Mouse (Mus musculus): ENCODE data around the gene Rps18. TPM values are rescaled to one million over a fixed set of nuclear protein-coding genes. Genes with fewer than 3 reads are reported as not detected.
A peak's percentile ranks its signal among the peaks of the same experiment; 100 is the strongest.
"Not testable (repeated sequence)": the region's sequence is repeated elsewhere in the genome, so short reads cannot be mapped to it uniquely, and the experiment has no call there.

The Rps18 gene
- 410 and 435 TPM in 2 replicates for polyA plus RNA-seq (2012; rRNA removed)

- Histone ChIP-seq H3K4me3 (ENCODE audit: insufficient read depth, low read length) (peak within 1 kb of the TSS; percentile 80), H3K4me1 (ENCODE audit: control insufficient read depth, insufficient read depth, low read length) (no peaks in the 10 kb centered on the region; the same call in 1 of the 2 replicates), H3K27ac (ENCODE audit: insufficient read depth, low read length) (peak within 1 kb of the TSS; percentile 68)
- TF ChIP-seq CTCF (IDR thresholded peaks at IDR 0.05; ENCODE audit: extremely low read depth, insufficient read depth, low read length) (no peak), POLR2A (IDR thresholded peaks at IDR 0.05; ENCODE audit: extremely low read depth, insufficient read depth, low read length) (peak; percentile 89)
Measured at GRCm38 (mm10) chr17:33955555-33956214, at the start of gene Rps18, which contains the start of gene Vps52. Gene Rps18, minus strand, starts transcription at chr17:33956001. Gene Vps52, plus strand, starts transcription at chr17:33955812.

- no peak overlapping the region for H3K4me3 ChIP-seq (ENCODE audit: insufficient read depth, low read length)
- H3K27ac ChIP-seq (ENCODE audit: insufficient read depth, low read length): no peak overlapping the region
- peak; percentile 48; the same call in 1 of the 2 replicates for TF ChIP-seq CTCF (IDR thresholded peaks at IDR 0.05; ENCODE audit: extremely low read depth, insufficient read depth, low read length)
- TF ChIP-seq POLR2A (IDR thresholded peaks at IDR 0.05; ENCODE audit: extremely low read depth, insufficient read depth, low read length): no peak
- no peaks in the 10 kb centered on the region for H3K4me1 ChIP-seq (ENCODE audit: control insufficient read depth, insufficient read depth, low read length)
Measured at GRCm38 (mm10) chr17:34003426-34003825, 47.6 kb upstream of the Rps18 start.

GRCm38 (mm10) chr17:34000796-34001195 lies 45.0 kb upstream of the Rps18 start:
- not testable (repeated sequence) for H3K4me1 ChIP-seq (ENCODE audit: control insufficient read depth, insufficient read depth, low read length); H3K4me3 ChIP-seq (ENCODE audit: insufficient read depth, low read length); H3K27ac ChIP-seq (ENCODE audit: insufficient read depth, low read length)

DNA sequence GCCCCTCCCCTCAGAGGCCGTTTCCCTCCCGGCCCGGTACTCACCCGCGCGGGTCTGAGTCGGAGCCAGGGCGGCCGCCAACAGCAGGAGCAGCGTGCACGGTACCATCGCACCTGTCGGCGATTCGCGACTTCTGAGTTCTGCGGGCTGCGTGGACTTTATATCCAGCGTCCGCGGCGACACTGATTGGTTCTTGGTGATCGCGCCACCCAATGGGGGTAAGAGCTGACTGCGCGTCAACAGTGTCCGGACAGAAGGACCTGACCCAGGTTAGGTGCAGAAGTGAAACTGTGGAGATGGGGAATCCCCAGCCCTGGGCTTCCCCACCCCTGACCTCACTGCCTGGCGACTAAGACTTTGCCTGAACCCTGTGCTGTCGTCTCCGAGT lies 44.3 kb upstream of the Rps18 start, which contains the start of gene H2-K1:
Gene H2-K1 (minus strand): TSS at position 198 of the 388 bp plus-strand sequence.
- Histone ChIP-seq H3K4me3 (ENCODE audit: insufficient read depth, low read length) (peak within 1 kb of the TSS; percentile 13), H3K27ac (ENCODE audit: insufficient read depth, low read length) (no peak within 1 kb of the TSS), H3K4me1 (ENCODE audit: control insufficient read depth, insufficient read depth, low read length) (no peaks in the 10 kb centered on the region)
- TF ChIP-seq POLR2A (IDR thresholded peaks at IDR 0.05; ENCODE audit: extremely low read depth, insufficient read depth, low read length) (peak; percentile 81), CTCF (IDR thresholded peaks at IDR 0.05; ENCODE audit: extremely low read depth, insufficient read depth, low read length) (no peak)

GRCm38 (mm10) chr17:33999341-34000149 lies 43.7 kb upstream of the Rps18 start:
- no peaks in the 10 kb centered on the region for H3K4me1 ChIP-seq (ENCODE audit: control insufficient read depth, insufficient read depth, low read length)
- TF ChIP-seq CTCF (IDR thresholded peaks at IDR 0.05; ENCODE audit: extremely low read depth, insufficient read depth, low read length) (no peak), POLR2A (IDR thresholded peaks at IDR 0.05; ENCODE audit: extremely low read depth, insufficient read depth, low read length) (no peak)
- H3K27ac ChIP-seq (ENCODE audit: insufficient read depth, low read length): no peak overlapping the region
- peak overlapping the region; percentile 13 for H3K4me3 ChIP-seq (ENCODE audit: insufficient read depth, low read length)

- H3K4me3 ChIP-seq (ENCODE audit: insufficient read depth, low read length): peak overlapping the region; percentile 13; the same call in 1 of the 2 replicates
- not testable (repeated sequence) for H3K27ac ChIP-seq (ENCODE audit: insufficient read depth, low read length); H3K4me1 ChIP-seq (ENCODE audit: control insufficient read depth, insufficient read depth, low read length)
Measured at GRCm38 (mm10) chr17:33998697-33999096, 42.9 kb upstream of the Rps18 start.

DNA sequence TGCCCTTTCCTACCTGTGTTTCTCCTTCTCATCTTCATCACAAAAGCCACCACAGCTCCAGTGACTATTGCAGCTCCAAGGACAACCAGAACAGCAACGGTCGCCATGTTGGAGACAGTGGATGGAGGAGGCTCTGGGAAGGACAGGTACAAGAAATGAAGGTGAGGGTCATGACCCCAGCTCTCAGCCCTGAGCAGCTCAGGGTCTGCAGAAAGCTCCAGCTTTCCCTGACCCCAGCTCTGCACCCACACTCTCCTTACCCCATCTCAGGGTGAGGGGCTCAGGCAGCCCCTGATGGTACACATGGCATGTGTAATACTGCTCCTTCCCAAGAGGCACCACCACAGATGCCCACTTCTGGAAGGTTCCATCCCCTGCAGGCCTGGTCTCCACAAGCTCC lies 41.2 kb upstream of the Rps18 start:
- not testable (repeated sequence) for H3K4me3 ChIP-seq (ENCODE audit: insufficient read depth, low read length); H3K4me1 ChIP-seq (ENCODE audit: control insufficient read depth, insufficient read depth, low read length); H3K27ac ChIP-seq (ENCODE audit: insufficient read depth, low read length)

GRCm38 (mm10) chr17:33995651-33996050 lies 39.9 kb upstream of the Rps18 start:
- H3K4me3 ChIP-seq (ENCODE audit: insufficient read depth, low read length): no peak overlapping the region
- TF ChIP-seq POLR2A (IDR thresholded peaks at IDR 0.05; ENCODE audit: extremely low read depth, insufficient read depth, low read length) (no peak), CTCF (IDR thresholded peaks at IDR 0.05; ENCODE audit: extremely low read depth, insufficient read depth, low read length) (no peak)
- no peaks in the 10 kb centered on the region for H3K4me1 ChIP-seq (ENCODE audit: control insufficient read depth, insufficient read depth, low read length)
- no peak overlapping the region for H3K27ac ChIP-seq (ENCODE audit: insufficient read depth, low read length)

DNA sequence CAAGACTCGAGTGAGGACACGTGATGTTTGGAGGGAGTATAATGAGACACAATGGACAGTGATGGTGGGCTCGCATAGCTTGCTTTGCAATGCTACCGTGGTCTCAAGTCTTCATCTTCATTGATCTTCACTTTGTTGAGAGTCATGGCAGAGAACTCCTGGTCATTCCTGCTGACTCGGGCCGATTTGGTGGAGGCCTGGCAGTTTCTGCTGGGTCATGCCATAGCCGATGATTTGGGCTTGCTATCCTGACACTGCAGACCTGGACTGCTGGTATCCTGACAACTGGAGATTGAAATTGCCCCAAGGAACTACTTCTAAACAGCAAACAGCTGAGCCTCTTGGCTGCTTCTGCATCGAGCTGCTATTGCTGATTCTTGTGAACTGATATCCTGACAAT lies 39.2 kb upstream of the Rps18 start:
- no peaks in the 10 kb centered on the region for H3K4me1 ChIP-seq (ENCODE audit: control insufficient read depth, insufficient read depth, low read length)
- no peak for TF ChIP-seq POLR2A (IDR thresholded peaks at IDR 0.05; ENCODE audit: extremely low read depth, insufficient read depth, low read length)
- no peak for TF ChIP-seq CTCF (IDR thresholded peaks at IDR 0.05; ENCODE audit: extremely low read depth, insufficient read depth, low read length)
- H3K27ac ChIP-seq (ENCODE audit: insufficient read depth, low read length): no peak overlapping the region
- H3K4me3 ChIP-seq (ENCODE audit: insufficient read depth, low read length): no peak overlapping the region
